Mouse (Mus musculus): ENCODE results near the gene Itgal.

- TF ChIP-seq POLR2A (IDR thresholded peaks at IDR 0.05; ENCODE audit: low read depth, low read length) (no peak), CTCF (conservative IDR thresholded peaks at IDR 0.05; ENCODE audit: insufficient read depth, insufficient read length, low read depth, low read length) (no peak)
Measured at GRCm38 (mm10) chr7:127255008-127255407, 41.1 kb upstream of the Itgal start.

Data from kidney, adult 2 months (tissue).